Mouse (Mus musculus) forebrain, embryonic 15.5 days (tissue): Measurements from ENCODE around the gene Rps18. TPM values are rescaled to one million over a fixed set of nuclear protein-coding genes. Genes with fewer than 3 reads are reported as not detected.
"Not testable (repeated sequence)": the region's sequence is repeated elsewhere in the genome, so short reads cannot be mapped to it uniquely, and the experiment has no call there.

Source experiments
- ATAC-seq: fragments of 200-750 bp; cut with Nextera tagmentation; replicated peaks from 2 replicates; pipeline ENCODE4 v1.8.0; 2017; ENCODE audit warnings: mild to moderate bottlenecking, moderate TSS enrichment, moderate library complexity
- H3K27ac ChIP-seq: fragments of 300-500 bp; sonication (generic); replicated peaks from 2 replicates; pipeline ENCODE4 v1.5.1; 2015; ENCODE audit warnings: mild to moderate bottlenecking, inconsistent platforms
- H3K27me3 ChIP-seq: fragments of 300-500 bp; sonication (generic); 2 replicates; pipeline ENCODE4 v1.6.1; 2015; ENCODE audit warnings: inconsistent platforms
- H3K36me3 ChIP-seq: fragments of 300-500 bp; sonication (generic); 2 replicates; pipeline ENCODE4 v1.6.1; 2015; ENCODE audit warnings: mild to moderate bottlenecking, inconsistent platforms
- H3K4me1 ChIP-seq: fragments of 300-500 bp; sonication (generic); 2 replicates; pipeline ENCODE4 v1.6.1; 2015; ENCODE audit warnings: inconsistent platforms
- H3K4me2 ChIP-seq: fragments of 300-500 bp; sonication (generic); replicated peaks from 2 replicates; pipeline ENCODE4 v1.6.1; 2015; ENCODE audit warnings: mild to moderate bottlenecking, inconsistent platforms
- H3K4me3 ChIP-seq: fragments of 300-500 bp; sonication (generic); 2 replicates; pipeline ENCODE4 v1.5.1; 2015; ENCODE audit warnings: mild to moderate bottlenecking, inconsistent platforms
- H3K9ac ChIP-seq: fragments of 300-500 bp; sonication (generic); replicated peaks from 2 replicates; pipeline ENCODE4 v1.6.1; 2015; ENCODE audit warnings: mild to moderate bottlenecking, inconsistent platforms
- H3K9me3 ChIP-seq: fragments of 300-500 bp; sonication (generic); 2 replicates; pipeline ENCODE4 v1.6.1; 2016; ENCODE audit warnings: inconsistent platforms
- WGBS: fragments of 180-500 bp; shearing (Covaris S2); methylation state at CpG from one replicate; pipeline ENCODE4 v1.1.7; 2015; ENCODE audit warnings: mixed read lengths; 5-methylcytosine and 5-hydroxymethylcytosine counted together
- polyA plus RNA-seq: library from polyadenylated mRNA; unstranded; fragments of >200 nt; fragmentation: Nextera tagmentation; extraction: Ambion mirVana; gene quantifications from 2 replicates; pipeline ENCODE4 v1.2.1, GENCODE M21; 2015

The Rps18 gene
- polyA plus RNA-seq, 1 experiment from 2014 or later = 864 TPM

- peak overlapping the region; percentile 54 for H3K4me2 ChIP-seq
- peak; percentile 95 for ATAC-seq
- under 1% methylated on average over 27 of the region's 27 CpGs for WGBS
These were observed 25.6 kb upstream of the Rps18 start for GRCm38 (mm10) chr17:33981192-33981909.

GRCm38 (mm10) chr17:33980181-33981035 is 24.6 kb upstream of the Rps18 start:
- Histone ChIP-seq H3K9ac (no peak overlapping the region), H3K4me1 (peaks cover 20% of the 10 kb centered on the region), H3K27ac (peak overlapping the region; percentile 97), H3K36me3 (no peaks in the 10 kb centered on the region), H3K27me3 (peaks cover 45% of the 10 kb centered on the region), H3K4me3 (peak overlapping the region; percentile 59; the same call in 1 of the 2 replicates), H3K4me2 (peak overlapping the region; percentile 54; the same call in 1 of the 2 replicates), H3K9me3 (no peaks in the 10 kb centered on the region)
- 80% methylated on average over 19 of the region's 19 CpGs for WGBS
- no peak for ATAC-seq

More at GRCm38 (mm10) chr17:33981192-33981909, 25.6 kb upstream of the Rps18 start:
- H3K36me3 ChIP-seq, H3K9me3 ChIP-seq: not testable (repeated sequence)
- Histone ChIP-seq H3K4me1 (peaks cover 20% of the 10 kb centered on the region), H3K27me3 (peaks cover 40% of the 10 kb centered on the region), H3K4me3 (peak overlapping the region; percentile 59), H3K27ac (peak overlapping the region; percentile 97), H3K9ac (peak overlapping the region; percentile 68)

- Histone ChIP-seq H3K27ac (no peak overlapping the region), H3K9ac (no peak overlapping the region), H3K27me3 (peaks cover 45% of the 10 kb centered on the region), H3K4me1 (peaks cover 20% of the 10 kb centered on the region), H3K4me2 (no peak overlapping the region), H3K4me3 (no peak overlapping the region), H3K9me3 (no peaks in the 10 kb centered on the region), H3K36me3 (no peaks in the 10 kb centered on the region)
- WGBS = 79% methylated on average over 6 of the region's 6 CpGs
- no peak for ATAC-seq
These were observed 23.8 kb upstream of the Rps18 start for GRCm38 (mm10) chr17:33979512-33980050.

- H3K9ac ChIP-seq = no peak overlapping the region
- H3K4me1 ChIP-seq = peaks cover 20% of the 10 kb centered on the region
- ATAC-seq = no peak
- peaks cover 45% of the 10 kb centered on the region for H3K27me3 ChIP-seq
- under 1% methylated on average over 17 of the region's 17 CpGs for WGBS
- no peak overlapping the region for H3K27ac ChIP-seq
- peak overlapping the region; percentile 35 for H3K4me3 ChIP-seq
- H3K36me3 ChIP-seq = no peaks in the 10 kb centered on the region
- no peaks in the 10 kb centered on the region for H3K9me3 ChIP-seq
- H3K4me2 ChIP-seq = peak overlapping the region; percentile 52
These were observed 22.8 kb upstream of the Rps18 start for GRCm38 (mm10) chr17:33978631-33979031.

- Histone ChIP-seq H3K4me3 (peak overlapping the region; percentile 35), H3K27me3 (peaks cover 45% of the 10 kb centered on the region), H3K4me1 (peaks cover 20% of the 10 kb centered on the region), H3K27ac (no peak overlapping the region), H3K9ac (peak overlapping the region; percentile 30; the same call in 1 of the 2 replicates), H3K4me2 (peak overlapping the region; percentile 52), H3K36me3 (no peaks in the 10 kb centered on the region), H3K9me3 (no peaks in the 10 kb centered on the region)
- no peak for ATAC-seq
- 2% methylated on average over 57 of the region's 57 CpGs for WGBS
These were observed 22.2 kb upstream of the Rps18 start for GRCm38 (mm10) chr17:33977861-33978557.

- Histone ChIP-seq H3K9ac (no peak overlapping the region), H3K4me2 (no peak overlapping the region), H3K36me3 (no peaks in the 10 kb centered on the region), H3K4me1 (peaks cover 5% of the 10 kb centered on the region), H3K4me3 (no peak overlapping the region), H3K9me3 (no peaks in the 10 kb centered on the region), H3K27ac (no peak overlapping the region), H3K27me3 (peaks cover 31% of the 10 kb centered on the region)
- ATAC-seq = no peak
- WGBS = 64% methylated on average over 3 of the region's 3 CpGs
These were observed 17.8 kb upstream of the Rps18 start for GRCm38 (mm10) chr17:33973572-33973971.

GRCm38 (mm10) chr17:33972691-33973090 is 16.9 kb upstream of the Rps18 start:
- H3K9me3 ChIP-seq = no peaks in the 10 kb centered on the region
- H3K4me3 ChIP-seq = no peak overlapping the region
- H3K27me3 ChIP-seq = peaks cover 22% of the 10 kb centered on the region
- no peak overlapping the region for H3K27ac ChIP-seq
- no peak for ATAC-seq
- H3K4me2 ChIP-seq = no peak overlapping the region
- no peaks in the 10 kb centered on the region for H3K36me3 ChIP-seq
- no peaks in the 10 kb centered on the region for H3K4me1 ChIP-seq
- 12% methylated on average over 1 of the region's 1 CpGs for WGBS
- no peak overlapping the region for H3K9ac ChIP-seq

GRCm38 (mm10) chr17:33969394-33969793 is 13.6 kb upstream of the Rps18 start:
- Histone ChIP-seq H3K4me3 (no peak overlapping the region), H3K27ac (no peak overlapping the region), H3K4me2 (no peak overlapping the region), H3K9ac (no peak overlapping the region), H3K36me3 (peaks cover 18% of the 10 kb centered on the region), H3K27me3 (peaks cover 5% of the 10 kb centered on the region; the same call in 1 of the 2 replicates), H3K4me1 (no peaks in the 10 kb centered on the region), H3K9me3 (no peaks in the 10 kb centered on the region)
- WGBS = 77% methylated on average over 4 of the region's 4 CpGs
- ATAC-seq = no peak

GRCm38 (mm10) chr17:33968927-33969326 is 13.1 kb upstream of the Rps18 start:
- Histone ChIP-seq H3K36me3 (peaks cover 18% of the 10 kb centered on the region), H3K9ac (no peak overlapping the region), H3K4me3 (no peak overlapping the region), H3K27me3 (peaks cover 5% of the 10 kb centered on the region; the same call in 1 of the 2 replicates), H3K4me1 (no peaks in the 10 kb centered on the region), H3K4me2 (no peak overlapping the region), H3K9me3 (no peaks in the 10 kb centered on the region), H3K27ac (no peak overlapping the region)
- ATAC-seq = peak; percentile 71
- WGBS = 31% methylated on average over 5 of the region's 5 CpGs

- WGBS = 5% methylated on average over 9 of the region's 9 CpGs
- Histone ChIP-seq H3K27ac (no peak overlapping the region), H3K4me3 (no peak overlapping the region), H3K9ac (no peak overlapping the region), H3K9me3 (no peaks in the 10 kb centered on the region), H3K4me1 (no peaks in the 10 kb centered on the region), H3K36me3 (peaks cover 21% of the 10 kb centered on the region), H3K4me2 (no peak overlapping the region), H3K27me3 (peaks cover 5% of the 10 kb centered on the region; the same call in 1 of the 2 replicates)
- peak; percentile 70 for ATAC-seq
These were observed 12.7 kb upstream of the Rps18 start for GRCm38 (mm10) chr17:33968489-33968888.

- WGBS = 91% methylated on average over 16 of the region's 16 CpGs
- no peaks in the 10 kb centered on the region for H3K4me1 ChIP-seq
- no peak for ATAC-seq
- H3K9me3 ChIP-seq = no peaks in the 10 kb centered on the region
- H3K4me2 ChIP-seq = no peak overlapping the region
- H3K27me3 ChIP-seq = no peaks in the 10 kb centered on the region
- no peak overlapping the region for H3K4me3 ChIP-seq
- no peak overlapping the region for H3K9ac ChIP-seq
- H3K27ac ChIP-seq = no peak overlapping the region
- H3K36me3 ChIP-seq = peaks cover 44% of the 10 kb centered on the region
These were observed 10.2 kb upstream of the Rps18 start for GRCm38 (mm10) chr17:33965846-33966550.
